Mouse (Mus musculus): ENCODE data around the gene Cpsf7.
"Not testable (repeated sequence)": the region's sequence is repeated elsewhere in the genome, so short reads cannot be mapped to it uniquely, and the experiment has no call there.

Gene Cpsf7

GRCm38 (mm10) chr19:10525106-10525901 lies at the start of gene Cpsf7:
TSS of gene Cpsf7 (plus strand) at chr19:10525266.
- DNase-seq (ENCODE audit: low spot score in 2 of 2) = peak; percentile 55 to 88

- DNase-seq (ENCODE audit: low spot score in 2 of 2) = no peak
These were observed 45.5 kb upstream of the Cpsf7 start for GRCm38 (mm10) chr19:10479541-10479940.

GRCm38 (mm10) chr19:10482703-10483102 lies 42.4 kb upstream of the Cpsf7 start, which contains the start of gene Ppp1r32:
TSS of gene Ppp1r32 (minus strand) at chr19:10482928.
- DNase-seq (ENCODE audit: low spot score in 2 of 2) = no peak

- DNase-seq (ENCODE audit: low spot score in 2 of 2) = peak in 1 of 2 experiments; percentile 75
These were observed 38.8 kb upstream of the Cpsf7 start for GRCm38 (mm10) chr19:10486264-10486738.

- DNase-seq (ENCODE audit: low spot score in 2 of 2) = no peak
These were observed 29.4 kb upstream of the Cpsf7 start for GRCm38 (mm10) chr19:10495670-10496069.

GRCm38 (mm10) chr19:10496976-10497375 lies 28.1 kb upstream of the Cpsf7 start:
- DNase-seq (ENCODE audit: low spot score in 2 of 2) = no peak

- no peak for DNase-seq (ENCODE audit: low spot score in 2 of 2)
These were observed 27.4 kb upstream of the Cpsf7 start for GRCm38 (mm10) chr19:10497512-10498160.

- DNase-seq (ENCODE audit: low spot score in 2 of 2) = no peak
These were observed 24.5 kb upstream of the Cpsf7 start for GRCm38 (mm10) chr19:10500581-10500980.

- peak in 1 of 2 experiments; percentile 40 for DNase-seq (ENCODE audit: low spot score in 2 of 2)
These were observed 22.5 kb upstream of the Cpsf7 start for GRCm38 (mm10) chr19:10502571-10502970.

GRCm38 (mm10) chr19:10510759-10511330 lies 14.2 kb upstream of the Cpsf7 start:
- no peak for DNase-seq (ENCODE audit: low spot score in 2 of 2)

GRCm38 (mm10) chr19:10520355-10520754 lies 4.7 kb upstream of the Cpsf7 start:
- DNase-seq (ENCODE audit: low spot score in 2 of 2) = no peak

- DNase-seq (ENCODE audit: low spot score in 2 of 2) = no peak
These were observed 3.1 kb upstream of the Cpsf7 start for GRCm38 (mm10) chr19:10521926-10522325.

GRCm38 (mm10) chr19:10523483-10524080 lies 1.5 kb upstream of the Cpsf7 start:
- no peak for DNase-seq (ENCODE audit: low spot score in 2 of 2)

- DNase-seq (ENCODE audit: low spot score in 2 of 2) = no peak
These were observed 321 bp upstream of the Cpsf7 start for GRCm38 (mm10) chr19:10524784-10525105.

- DNase-seq (ENCODE audit: low spot score in 2 of 2) = peak in 1 of 2 experiments; percentile 47
These were observed 844 bp downstream of the Cpsf7 start, which contains the start of gene Sdhaf2 for GRCm38 (mm10) chr19:10525910-10526309. TSS of gene Sdhaf2 (minus strand) at chr19:10526142.

GRCm38 (mm10) chr19:10530082-10530481 lies 5.0 kb downstream of the Cpsf7 start:
- no peak for DNase-seq (ENCODE audit: low spot score in 2 of 2)

GRCm38 (mm10) chr19:10539454-10539853 lies 14.4 kb downstream of the Cpsf7 start:
- no peak for DNase-seq (ENCODE audit: low spot score in 2 of 2)

GRCm38 (mm10) chr19:10555624-10556510 lies 30.8 kb downstream of the Cpsf7 start, which contains the start of gene Tmem216:
TSS of gene Tmem216 (minus strand) at chr19:10556238.
- DNase-seq (ENCODE audit: low spot score in 2 of 2) = peak; percentile 64 to 81

GRCm38 (mm10) chr19:10557001-10557400 lies 31.9 kb downstream of the Cpsf7 start:
- no peak for DNase-seq (ENCODE audit: low spot score in 2 of 2)

GRCm38 (mm10) chr19:10557430-10557829 lies 32.4 kb downstream of the Cpsf7 start:
- no peak for DNase-seq (ENCODE audit: low spot score in 2 of 2)

- not testable (repeated sequence) for DNase-seq (ENCODE audit: low spot score in 2 of 2)
These were observed 32.8 kb downstream of the Cpsf7 start for GRCm38 (mm10) chr19:10557837-10558375.

Measured in left cerebral cortex, adult 9 months (tissue).